8 mouse cellular contexts compared by ENCODE assay signal in the genomic region with DNA sequence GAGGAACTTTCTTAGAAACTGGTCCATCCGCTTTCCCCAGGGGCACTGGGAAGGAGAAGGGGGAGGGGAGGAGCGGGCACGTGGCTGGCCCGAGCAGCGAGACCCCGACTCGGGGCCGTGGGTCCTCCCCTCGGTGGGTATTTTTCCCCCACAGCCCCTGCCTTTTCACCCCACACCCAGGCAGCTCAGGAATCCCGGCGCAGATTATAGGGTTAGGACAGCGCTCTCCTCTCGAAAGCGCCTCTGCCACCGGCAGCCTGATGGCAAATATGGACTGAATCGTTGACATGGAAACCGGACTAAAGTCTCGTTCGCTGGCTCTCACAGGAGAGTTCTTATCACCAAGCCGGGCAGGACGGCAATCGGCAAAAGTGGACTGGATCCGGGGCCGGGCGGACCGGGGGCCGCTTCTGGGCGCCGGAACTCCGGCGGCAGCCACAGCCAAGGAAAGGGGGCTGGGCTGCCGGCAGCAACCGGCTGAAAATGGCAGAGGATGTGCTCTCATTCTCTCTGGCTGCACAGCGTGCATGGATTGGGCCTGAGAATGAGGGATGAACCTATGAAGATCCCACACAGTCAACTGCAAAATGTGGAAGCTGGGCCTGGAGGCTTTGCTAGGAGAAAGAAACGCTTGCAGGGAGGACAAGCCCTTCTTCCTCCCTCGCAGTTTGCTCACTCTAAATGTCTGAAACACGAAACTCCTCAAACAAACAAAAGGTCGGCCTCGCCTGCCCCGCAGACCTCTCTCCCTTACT. TPM values are rescaled to one million over a fixed set of nuclear protein-coding genes. Genes with fewer than 3 reads are reported as not detected.
DNase-seq lines count a peak whose midpoint lies in the region; ATAC-seq lines count a peak whose summit lies in the region.

TSS of gene Arid1a (minus strand) at position 256 of the 755 bp plus-strand sequence.

- H3K4me2 ChIP-seq in kidney, embryonic 15.5 days = peak within 1 kb of the TSS; percentile 93

- peak within 1 kb of the TSS; percentile 76 for H3K9ac ChIP-seq in kidney, embryonic 15.5 days

- H3K4me3 ChIP-seq in heart, embryonic 10.5 days = peak within 1 kb of the TSS; percentile 95
- H3K4me3 ChIP-seq in kidney, embryonic 15.5 days (replicated peaks) = peak within 1 kb of the TSS; percentile 79

- H3K9me3 ChIP-seq in heart, embryonic 10.5 days = no peaks in the 10 kb centered on the region
- H3K9me3 ChIP-seq in kidney, embryonic 15.5 days (replicated peaks) = no peaks in the 10 kb centered on the region

- H3K4me1 ChIP-seq in heart, embryonic 10.5 days = peaks cover 20% of the 10 kb centered on the region
- peaks cover 21% of the 10 kb centered on the region for H3K4me1 ChIP-seq in kidney, embryonic 15.5 days

- under 1% methylated on average over 40 of the region's 40 CpGs for WGBS in heart, embryonic 10.5 days
- under 1% methylated on average over 40 of the region's 40 CpGs for WGBS in kidney, embryonic 15.5 days

- peak; percentile 77 for ATAC-seq in erythroblast, adult 5-6 weeks (replicated peaks; ENCODE audit: low FRiP score, poor library complexity, severe bottlenecking)
- peak; percentile 72 for ATAC-seq in kidney, embryonic 15.5 days (replicated peaks; ENCODE audit: low FRiP score)
- peak; percentile 76 for ATAC-seq in monocyte, adult 5-6 weeks (replicated peaks; ENCODE audit: insufficient number of reproducible peaks, low FRiP score, low TSS enrichment, poor library complexity, severe bottlenecking)

- no peaks in the 10 kb centered on the region for H3K36me3 ChIP-seq in heart, embryonic 10.5 days
- no peaks in the 10 kb centered on the region for H3K36me3 ChIP-seq in kidney, embryonic 15.5 days

- DNase-seq in B cell, adult 2 months = peak; percentile 91
- peak; percentile 98 for DNase-seq in brain, adult 2 months (ENCODE audit: low read depth, low spot score)
- DNase-seq in heart, embryonic 10.5 days (ENCODE audit: low spot score) = peak; percentile 98
- peak; percentile 94 for DNase-seq in liver
- peak; percentile 95 to 98 for DNase-seq in spleen, postnatal 4 days (ENCODE audit: low spot score in 2 of 2)

- H3K27ac ChIP-seq in heart, embryonic 10.5 days = peak within 1 kb of the TSS; percentile 100
- peak within 1 kb of the TSS; percentile 100 for H3K27ac ChIP-seq in kidney, embryonic 15.5 days

- H3K27me3 ChIP-seq in heart, embryonic 10.5 days (ENCODE audit: insufficient read depth, poor library complexity, severe bottlenecking) = no peaks in the 10 kb centered on the region
- H3K27me3 ChIP-seq in kidney, embryonic 15.5 days = no peaks in the 10 kb centered on the region

RNA-seq across cellular contexts. Expression of gene Arid1a, which starts in this region (rescaled TPM):
- 31.1 and 41.2 TPM in 2 replicates for total RNA-seq in erythroblast, adult 5-6 weeks (2015; ENCODE audit: low replicate concordance)
- total RNA-seq in erythroblast, adult 5-6 weeks (2017; ENCODE audit: low replicate concordance) = 21.9 and 27.2 TPM in 2 replicates
- polyA plus RNA-seq in heart, embryonic 10.5 days (2016; fragmentation: Nextera tagmentation; extraction: Ambion mirVana) = 23.8 and 31.5 TPM in 2 replicates
- 33.5 and 36.1 TPM in 2 replicates for polyA plus RNA-seq in kidney, embryonic 15.5 days (2015; fragmentation: Nextera tagmentation; extraction: Ambion mirVana)
- 30.6 to 80.8 TPM (median 34.0 TPM) in 3 replicates for total RNA-seq in monocyte, adult 5-6 weeks (2017)

Comparison
In these comparisons a context has a peak if more than half of its experiments do, and no peak if none do; other contexts are left out.
1. Peak in every context shown above with its lines: DNase-seq, ATAC-seq, H3K4me3 ChIP-seq and H3K27ac ChIP-seq.